Mouse (Mus musculus) ES-E14 (cell line): ENCODE results near the gene Rab9.

Experiments used
- CHD2 ChIP-seq: IDR thresholded peaks from 2 replicates; pipeline ENCODE4 v1.6.1; 2014; ENCODE audit warnings: mild to moderate bottlenecking, low read depth, low read length, inconsistent platforms
- HCFC1 ChIP-seq: IDR thresholded peaks from 2 replicates; pipeline ENCODE4 v1.6.1; 2012; ENCODE audit warnings: low read length, inconsistent platforms, borderline replicate concordance; ENCODE audit not compliant: insufficient read depth
- MAFK ChIP-seq: IDR thresholded peaks from 2 replicates; pipeline ENCODE4 v1.6.1; 2014; ENCODE audit warnings: mild to moderate bottlenecking, low read depth, low read length, inconsistent platforms; ENCODE audit not compliant: insufficient read depth
- ZC3H11A ChIP-seq: IDR thresholded peaks from 2 replicates; pipeline ENCODE4 v1.6.1; 2012; ENCODE audit warnings: low read depth, mild to moderate bottlenecking, inconsistent platforms, low read length, borderline replicate concordance
- ZNF384 ChIP-seq: IDR thresholded peaks from 2 replicates; pipeline ENCODE4 v1.6.1; 2012; ENCODE audit warnings: low read depth, low read length, inconsistent platforms

- TF ChIP-seq HCFC1 (no peak), CHD2 (no peak), ZNF384 (no peak), ZC3H11A (no peak), MAFK (no peak)
Measured at GRCm38 (mm10) chrX:166515923-166516322, 36.3 kb upstream of the Rab9 start.
